Mouse (Mus musculus): Measurements from ENCODE around the gene Sstr3. TPM values are rescaled to one million over a fixed set of nuclear protein-coding genes. Genes with fewer than 3 reads are reported as not detected.
A peak's percentile ranks its signal among the peaks of the same experiment; 100 is the strongest.

Gene Sstr3
- total RNA-seq, 2 experiments from 2014 or later = 25.2 to 25.8 TPM

DNA sequence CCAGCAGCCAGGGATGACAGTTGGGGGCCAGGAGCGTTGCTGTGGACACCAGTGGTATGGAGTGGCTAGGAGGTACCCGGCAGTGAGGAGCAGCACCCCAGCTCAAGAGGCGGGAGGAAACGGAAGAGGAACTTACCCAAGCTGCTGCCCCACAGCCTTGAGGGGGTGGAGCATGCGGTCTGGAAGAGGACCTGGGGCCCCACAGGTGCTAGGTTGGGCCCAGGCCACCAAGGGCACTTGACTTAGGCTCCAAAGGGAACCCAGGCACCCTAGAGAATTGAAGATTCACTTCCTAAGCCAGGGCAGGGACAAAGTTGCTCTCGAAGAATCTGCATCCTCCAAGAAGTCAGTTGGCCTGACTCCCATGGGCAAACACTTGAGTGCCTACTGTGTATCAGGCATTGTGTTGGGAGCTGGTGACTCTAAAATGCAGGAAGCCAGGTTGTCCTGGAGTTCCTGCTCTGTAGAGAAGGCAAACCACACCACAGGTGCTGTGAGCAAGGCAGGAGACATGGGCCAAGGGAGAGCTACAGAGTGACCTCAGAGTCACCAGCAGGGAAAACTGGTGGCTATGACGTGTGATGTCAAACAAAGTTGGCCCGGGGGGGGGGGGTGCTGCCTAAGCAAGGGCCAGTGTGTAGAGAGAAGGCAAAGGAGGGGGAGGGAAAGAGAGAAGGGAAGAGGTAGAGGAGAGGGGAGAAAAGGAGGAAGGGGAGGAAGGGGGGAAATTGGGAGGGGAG is 28.3 kb upstream of the Sstr3 start, which contains the start of gene Rac2:
TSS of gene Rac2 (minus strand) at position 126 of the 740 bp plus-strand sequence.
- no peak for DNase-seq (ENCODE audit: low spot score in 2 of 2)
- TF ChIP-seq CTCF (conservative IDR thresholded peaks at IDR 0.05) = no peak
- H3K4me3 ChIP-seq = no peak within 1 kb of the TSS
- H3K27ac ChIP-seq = no peak within 1 kb of the TSS

DNA sequence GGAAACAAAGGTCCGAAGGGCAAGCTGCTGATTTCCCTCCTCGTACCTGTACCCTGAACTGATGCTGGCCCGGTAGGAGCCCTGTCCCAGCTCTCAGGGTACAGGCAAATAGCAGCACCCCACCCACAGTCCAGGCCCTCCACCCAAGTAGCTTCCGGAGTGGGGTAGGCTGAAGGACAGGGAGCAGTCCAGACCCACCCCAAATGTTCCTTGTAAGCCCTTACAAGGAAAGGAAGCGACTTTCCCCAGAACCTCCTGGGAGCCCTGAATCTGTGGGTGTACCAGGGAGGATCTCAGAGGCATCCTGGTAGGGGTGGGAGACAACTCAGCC is 27.8 kb upstream of the Sstr3 start:
- DNase-seq (ENCODE audit: low spot score in 2 of 2) = no peak
- no peak overlapping the region for H3K27ac ChIP-seq
- no peak for TF ChIP-seq CTCF (conservative IDR thresholded peaks at IDR 0.05)

DNA sequence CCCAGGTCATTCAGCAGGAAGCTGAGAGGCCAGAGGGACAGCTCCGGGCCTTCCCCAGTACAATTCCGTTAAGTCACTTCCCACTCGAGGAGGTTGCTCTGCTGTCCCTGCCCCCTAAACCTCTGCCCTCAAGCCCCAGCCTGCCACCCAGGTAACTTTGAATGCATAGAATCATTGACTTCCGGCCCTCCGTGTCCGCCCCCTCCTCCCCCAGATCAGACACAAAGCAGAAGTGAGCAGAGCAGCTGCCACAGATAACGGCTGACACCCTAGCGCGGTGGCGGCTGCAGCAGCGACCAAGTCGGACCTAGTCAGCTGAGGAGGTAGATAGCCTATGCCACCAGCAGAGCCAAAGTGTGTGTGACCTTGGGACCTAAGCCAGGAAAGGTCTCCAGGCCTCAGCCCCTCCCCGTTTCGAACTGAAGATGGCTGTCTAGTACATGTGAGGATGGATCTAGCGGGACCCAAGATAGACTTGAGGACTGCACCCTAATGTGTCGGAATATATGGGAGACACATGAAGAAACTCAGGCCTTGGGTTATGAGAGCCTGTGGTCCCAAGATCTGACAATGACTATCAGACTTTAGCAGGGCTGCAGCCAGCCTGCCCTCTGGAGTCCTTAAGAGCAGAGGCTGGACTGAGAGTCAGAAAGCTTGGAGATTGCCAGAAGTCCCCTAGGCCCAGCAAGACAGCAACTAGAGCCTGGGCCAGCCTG is 27.2 kb upstream of the Sstr3 start:
- TF ChIP-seq CTCF (conservative IDR thresholded peaks at IDR 0.05) = no peak
- Histone ChIP-seq H3K27ac (no peak overlapping the region), H3K4me3 (no peak overlapping the region)
- DNase-seq (ENCODE audit: low spot score in 2 of 2) = no peak

More for the DNA sequence above, 27.8 kb upstream of the Sstr3 start:
- no peak overlapping the region for H3K4me3 ChIP-seq

DNA sequence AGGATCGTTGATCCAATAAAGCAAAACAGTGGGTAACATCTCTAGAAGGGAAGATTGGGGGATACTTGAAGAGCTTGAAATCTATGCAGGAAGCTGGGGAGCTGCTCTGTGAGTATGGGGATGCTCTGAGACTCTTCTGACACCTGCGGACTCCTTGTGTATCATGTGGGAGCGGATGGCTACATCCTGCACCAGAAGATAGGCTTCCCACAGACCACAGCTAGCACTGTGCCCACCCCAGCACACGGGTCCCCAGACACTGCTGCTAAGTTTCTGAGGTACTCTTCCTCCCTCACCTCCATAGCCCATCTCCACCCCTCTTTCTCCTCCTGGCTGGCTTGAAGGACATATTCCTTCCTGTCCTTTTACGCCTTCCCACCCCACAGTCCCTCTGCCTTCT is 25.7 kb upstream of the Sstr3 start:
- Histone ChIP-seq H3K4me3 (no peak overlapping the region), H3K27ac (no peak overlapping the region)
- no peak for TF ChIP-seq CTCF (conservative IDR thresholded peaks at IDR 0.05)
- no peak for DNase-seq (ENCODE audit: low spot score in 2 of 2)

DNA sequence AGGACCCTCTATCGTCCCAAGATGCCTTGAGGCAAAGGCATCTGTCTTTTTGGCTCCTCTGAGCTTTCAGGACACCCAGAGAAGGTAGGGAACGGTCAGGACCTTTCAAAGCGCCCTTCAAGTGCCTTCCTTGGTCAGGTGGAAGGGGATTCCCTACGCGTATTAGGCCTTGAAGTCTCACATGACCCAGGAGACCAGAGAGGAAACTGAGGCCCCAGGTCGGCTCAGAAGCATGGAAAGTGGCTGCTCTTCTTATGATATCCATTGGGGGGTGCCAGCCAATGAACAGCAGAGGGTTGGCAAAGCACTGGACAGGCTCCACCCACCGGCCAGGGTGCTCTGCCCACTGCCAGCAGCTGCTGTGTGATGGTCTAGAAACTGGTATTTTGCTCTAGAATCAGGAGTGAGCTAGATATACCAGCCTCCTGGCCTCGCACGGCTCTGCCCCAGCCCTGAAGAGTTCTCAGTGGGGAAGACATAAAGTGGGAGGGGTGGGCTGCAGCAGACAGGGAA is 23.2 kb upstream of the Sstr3 start:
- Histone ChIP-seq H3K27ac (no peak overlapping the region), H3K4me3 (no peak overlapping the region)
- DNase-seq (ENCODE audit: low spot score in 2 of 2) = no peak
- TF ChIP-seq CTCF (conservative IDR thresholded peaks at IDR 0.05) = peak; percentile 34

DNA sequence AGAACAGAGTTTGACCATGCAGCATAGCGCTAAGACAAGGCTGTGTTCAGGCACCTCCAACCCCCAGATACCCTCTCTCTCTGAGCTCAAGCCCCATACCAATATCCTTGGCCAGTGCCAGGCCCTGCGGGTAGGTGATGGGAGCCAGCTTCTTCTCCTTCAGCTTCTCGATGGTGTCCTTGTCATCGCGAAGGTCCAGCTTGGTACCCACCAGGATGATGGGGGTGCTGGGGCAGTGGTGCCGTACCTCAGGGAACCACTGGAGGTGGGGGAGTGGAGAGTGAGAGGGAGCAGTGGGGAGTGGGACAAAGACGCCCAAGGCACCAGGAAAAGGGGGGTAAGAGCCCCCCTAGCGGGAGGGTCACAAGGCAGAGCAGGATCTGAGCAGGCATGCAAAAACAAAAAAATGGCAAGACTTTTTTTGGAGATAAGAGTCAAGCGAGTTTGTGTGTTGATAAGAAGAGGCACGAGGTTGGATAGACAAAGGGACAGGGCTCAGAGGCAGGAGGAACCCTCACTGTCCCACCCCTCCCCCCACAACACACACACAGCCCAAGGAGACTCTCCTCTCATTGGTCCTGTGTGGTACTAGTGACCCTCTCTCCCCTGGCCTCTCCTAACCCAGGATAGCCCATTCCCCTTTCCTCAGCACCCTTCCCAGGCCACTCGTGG is 20.4 kb upstream of the Sstr3 start:
- H3K4me3 ChIP-seq = no peak overlapping the region
- no peak overlapping the region for H3K27ac ChIP-seq
- DNase-seq (ENCODE audit: low spot score in 2 of 2) = no peak
- no peak for TF ChIP-seq CTCF (conservative IDR thresholded peaks at IDR 0.05)

DNA sequence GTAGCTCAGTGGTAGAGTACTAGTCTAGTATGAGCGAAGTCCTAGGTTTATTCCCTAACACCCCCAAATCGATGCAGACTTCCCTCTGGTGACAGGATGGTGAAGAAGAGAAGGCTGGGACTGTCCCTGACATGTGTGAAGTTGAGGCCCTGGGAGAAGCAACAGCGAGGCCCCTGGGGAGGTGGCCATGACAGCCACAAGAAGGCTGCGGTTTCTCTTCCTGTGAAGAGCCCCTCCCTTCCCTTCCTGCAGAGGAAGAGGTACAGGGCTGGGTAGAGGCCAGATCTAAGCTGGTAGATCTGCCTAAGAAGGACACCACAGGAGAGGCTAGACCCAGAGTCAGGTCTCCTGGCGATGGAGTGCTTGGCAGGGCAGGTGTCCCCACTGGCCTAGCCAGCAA is 19.5 kb upstream of the Sstr3 start:
- Histone ChIP-seq H3K27ac (no peak overlapping the region), H3K4me3 (no peak overlapping the region)
- no peak for TF ChIP-seq CTCF (conservative IDR thresholded peaks at IDR 0.05)
- DNase-seq (ENCODE audit: low spot score in 2 of 2) = no peak

DNA sequence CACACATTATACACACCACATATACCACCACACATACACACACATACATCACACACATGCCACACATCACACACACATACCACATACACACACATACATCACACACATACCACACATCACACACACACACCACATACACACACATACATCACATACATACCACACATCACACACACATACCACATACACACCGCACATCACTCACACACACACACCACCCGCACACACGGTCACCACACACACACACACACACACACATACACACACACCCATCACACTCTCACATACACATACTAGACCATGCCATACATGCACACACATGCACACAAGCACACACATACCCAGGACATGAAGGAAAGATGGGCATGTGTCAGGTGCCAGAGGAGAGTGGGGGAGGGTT is 18.9 kb upstream of the Sstr3 start:
- Histone ChIP-seq H3K4me3 (no peak overlapping the region), H3K27ac (no peak overlapping the region)
- DNase-seq (ENCODE audit: low spot score in 2 of 2) = no peak
- no peak for TF ChIP-seq CTCF (conservative IDR thresholded peaks at IDR 0.05)

DNA sequence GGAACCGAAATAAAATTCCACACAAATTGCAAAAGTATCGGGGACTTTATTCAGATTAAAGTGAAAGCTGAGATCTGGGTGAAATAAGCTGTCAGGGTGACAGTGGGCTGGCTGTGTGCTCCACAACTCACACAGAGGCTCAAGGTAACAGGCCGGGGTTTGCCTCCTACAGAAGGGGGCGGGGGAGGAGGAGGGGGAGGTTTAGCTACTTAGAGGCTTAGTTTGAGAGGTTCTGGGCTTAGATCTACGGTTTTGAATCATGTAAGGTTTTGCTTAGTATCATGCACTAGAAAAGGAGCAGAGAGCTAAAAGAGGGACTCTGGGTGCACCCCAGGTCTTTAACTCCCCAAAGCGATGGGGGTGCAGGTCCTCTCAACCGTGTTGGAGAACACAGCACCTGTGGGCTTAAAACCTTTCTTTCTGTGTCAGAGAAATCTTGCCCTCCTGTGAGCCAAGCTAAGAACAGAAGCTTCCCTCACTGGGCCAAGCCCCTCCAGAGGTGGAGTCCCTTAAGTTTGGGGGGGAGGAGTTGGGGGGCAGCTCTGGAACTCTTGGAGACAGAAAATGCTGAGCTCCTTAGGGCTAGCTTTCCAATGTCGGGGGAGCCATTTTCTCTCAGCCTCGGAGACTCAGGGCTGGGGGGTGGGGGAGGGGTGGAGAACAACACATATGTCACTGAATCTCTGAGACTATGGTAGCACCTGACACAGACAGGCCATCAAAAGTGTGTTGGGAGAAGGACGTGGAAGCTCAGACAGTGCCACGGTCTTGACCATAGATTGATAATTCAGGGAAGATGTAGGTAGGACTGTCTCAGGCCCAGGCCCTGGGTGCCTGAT is 14.9 kb upstream of the Sstr3 start:
- no peak overlapping the region for H3K27ac ChIP-seq
- DNase-seq (ENCODE audit: low spot score in 2 of 2) = no peak
- H3K4me3 ChIP-seq = no peak overlapping the region
- TF ChIP-seq CTCF (conservative IDR thresholded peaks at IDR 0.05) = no peak

DNA sequence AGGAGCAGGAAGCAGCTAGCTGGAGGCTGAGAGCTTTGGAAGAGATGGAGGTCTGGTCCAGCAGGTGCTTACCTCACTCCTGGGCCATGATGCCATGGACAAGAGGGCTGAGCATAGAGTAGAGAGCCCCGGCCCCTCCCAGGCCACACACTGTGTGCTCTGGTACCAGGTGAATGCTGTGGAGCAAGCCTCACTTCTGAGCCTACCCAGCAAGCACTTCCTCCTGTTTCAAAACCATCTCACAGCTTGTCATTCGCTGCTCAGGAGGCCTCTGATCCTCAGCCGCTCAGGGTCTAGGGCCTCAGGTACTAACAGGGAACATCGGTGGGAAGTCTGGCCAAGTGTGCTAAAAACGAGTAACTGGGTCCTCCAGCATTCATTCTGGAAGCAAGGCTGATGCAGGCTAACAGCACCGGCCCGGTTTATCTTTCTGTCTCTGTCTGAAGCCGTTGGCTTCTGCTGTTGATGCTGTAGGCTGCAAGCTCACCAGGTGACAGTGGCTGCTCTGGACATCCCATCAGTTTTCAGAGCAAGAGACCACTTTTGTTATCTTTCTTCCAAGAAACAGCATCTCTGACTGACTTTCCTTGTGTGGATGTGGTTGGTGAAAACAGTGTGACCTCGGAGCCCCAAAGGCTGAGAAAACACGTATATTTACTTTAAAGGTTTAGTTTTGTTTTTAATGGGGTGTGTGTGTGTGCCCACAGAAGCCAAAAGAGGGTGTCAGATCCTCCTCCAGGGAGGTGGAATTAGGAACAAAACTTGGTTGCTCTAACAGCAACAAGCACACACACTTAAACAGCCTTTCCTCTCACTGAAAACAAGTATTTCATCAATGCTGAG is 13.4 kb upstream of the Sstr3 start:
- no peak for DNase-seq (ENCODE audit: low spot score in 2 of 2)
- no peak overlapping the region for H3K4me3 ChIP-seq
- no peak overlapping the region for H3K27ac ChIP-seq
- no peak for TF ChIP-seq CTCF (conservative IDR thresholded peaks at IDR 0.05)

DNA sequence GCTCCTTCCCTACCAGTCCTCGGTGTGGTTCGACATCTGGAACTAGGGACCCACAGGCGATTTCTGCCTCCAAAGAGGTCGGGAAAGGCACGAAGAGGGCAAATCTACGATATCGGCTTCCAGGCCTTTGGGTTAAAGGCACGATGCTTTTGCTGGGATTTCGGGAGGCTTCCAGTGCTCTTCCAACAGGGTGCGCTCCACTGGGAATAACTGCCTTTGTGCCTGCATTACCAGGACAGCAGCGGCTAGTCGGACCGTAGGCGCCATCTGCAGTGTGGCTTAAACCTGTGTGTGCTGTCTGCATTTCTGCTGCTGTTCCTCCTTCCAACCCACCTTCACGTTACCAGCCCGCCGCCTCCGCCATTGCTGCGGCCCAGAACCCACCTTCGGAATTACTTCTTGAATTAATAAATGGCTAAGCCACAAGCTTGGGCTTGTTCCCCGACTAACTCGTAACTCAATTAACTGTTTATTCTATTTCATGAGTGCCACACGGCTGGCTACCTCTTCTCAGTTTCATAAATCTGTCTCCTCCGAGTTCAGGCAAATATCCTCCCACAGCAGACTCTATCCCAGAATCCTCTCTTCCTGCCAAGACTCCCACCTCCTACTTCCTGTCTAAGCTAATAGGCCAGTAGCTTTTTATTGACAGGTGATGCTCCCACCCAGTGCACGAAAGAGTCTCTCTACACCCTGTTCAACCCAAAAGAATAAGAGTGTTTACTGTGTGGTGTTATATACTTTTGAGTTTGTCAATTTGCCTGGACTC is 10.2 kb upstream of the Sstr3 start:
- peak; percentile 51 for TF ChIP-seq CTCF (conservative IDR thresholded peaks at IDR 0.05)
- Histone ChIP-seq H3K27ac (peak overlapping the region; percentile 88), H3K4me3 (peak overlapping the region; percentile 53)
- DNase-seq (ENCODE audit: low spot score in 2 of 2) = peak; percentile 56 to 63
